Mouse (Mus musculus): ENCODE measurements at regions not wholly inside any gene's neighbourhood (a gene's known extent, or its start where the extent isn't known, plus 50 kb on each side); places are given as distances from the start of the nearest gene placed in this dataset.
A peak's percentile ranks its signal among the peaks of the same experiment; 100 is the strongest.

DNA sequence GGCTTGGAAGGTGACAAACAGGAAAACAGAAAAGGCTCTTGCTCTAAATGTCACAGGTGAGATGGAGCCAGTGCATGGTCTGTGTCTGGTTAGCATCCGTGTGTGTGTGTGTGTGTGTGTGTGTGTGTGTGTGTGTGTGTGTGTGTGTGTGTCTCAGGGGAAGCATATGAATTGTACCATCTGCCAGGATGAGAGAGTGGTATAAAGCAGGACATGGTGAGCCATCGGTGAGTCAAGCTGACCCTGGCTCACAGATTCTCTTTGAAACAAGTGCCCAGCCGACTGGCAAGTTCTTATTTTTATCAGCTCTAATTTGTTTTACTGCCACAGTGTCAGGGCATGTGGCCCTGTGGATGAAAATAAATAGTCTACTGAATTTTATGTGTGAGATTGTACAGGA is 153.6 kb upstream of the Phyhipl start:
- 69% methylated on average over 3 of the region's 3 CpGs for WGBS
- H3K27me3 ChIP-seq: no peaks in the 10 kb centered on the region
- H3K4me1 ChIP-seq: 0 out of 2 replicates have a peak, but pooled peaks cover 2% of the 10 kb centered on the region
- H3K4me3 ChIP-seq: no peak overlapping the region
- H3K9me3 ChIP-seq: no peaks in the 10 kb centered on the region
- no peak for ATAC-seq (replicated peaks)
- no peak overlapping the region for H3K27ac ChIP-seq (replicated peaks)
- no peaks in the 10 kb centered on the region for H3K36me3 ChIP-seq
- H3K4me2 ChIP-seq (replicated peaks): no peak overlapping the region
- no peak overlapping the region for H3K9ac ChIP-seq (replicated peaks)

- no peak overlapping the region for H3K9ac ChIP-seq (replicated peaks)
- no peak overlapping the region for H3K4me2 ChIP-seq (replicated peaks)
- ATAC-seq (replicated peaks): no peak
- H3K4me3 ChIP-seq: no peak overlapping the region
- 0 out of 2 replicates have a peak, but pooled peaks cover 2% of the 10 kb centered on the region for H3K4me1 ChIP-seq
- H3K9me3 ChIP-seq: no peaks in the 10 kb centered on the region
- no peak overlapping the region for H3K27ac ChIP-seq (replicated peaks)
- no peaks in the 10 kb centered on the region for H3K27me3 ChIP-seq
- WGBS: 38% methylated on average over 9 of the region's 9 CpGs
- H3K36me3 ChIP-seq: no peaks in the 10 kb centered on the region
Measured at GRCm38 (mm10) chr10:70806786-70807385, 151.1 kb upstream of the Phyhipl start.

DNA sequence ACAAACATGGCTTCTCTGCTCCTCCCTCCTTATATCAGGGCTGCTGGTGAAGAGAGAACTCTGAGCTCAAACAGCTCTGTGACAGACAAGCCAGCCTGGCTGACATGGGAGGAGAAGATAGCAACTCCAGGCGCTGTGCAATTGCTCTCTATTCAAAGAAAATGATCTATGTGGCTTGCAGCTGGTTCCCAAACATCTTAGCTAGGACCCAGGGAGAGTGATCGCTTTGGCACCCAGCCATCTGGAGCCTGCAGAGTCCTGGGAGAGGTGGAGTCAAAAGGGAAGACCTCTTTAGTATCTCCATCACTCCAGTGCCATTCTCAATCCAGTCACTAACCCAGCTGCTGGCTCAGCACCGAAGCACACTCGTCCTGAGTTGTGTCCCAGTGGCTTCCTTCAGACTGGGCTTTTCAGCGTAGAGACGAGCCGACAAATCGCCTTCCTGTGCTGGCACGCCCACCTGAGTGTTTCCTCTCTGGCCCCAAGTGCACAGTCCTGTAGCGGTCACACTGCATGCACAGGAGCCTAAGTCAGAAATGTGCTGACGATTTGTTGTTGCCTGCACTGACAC is 145.1 kb upstream of the Phyhipl start:
- H3K36me3 ChIP-seq: no peaks in the 10 kb centered on the region
- WGBS: 67% methylated on average over 11 of the region's 11 CpGs
- ATAC-seq (replicated peaks): peak; percentile 88
- no peaks in the 10 kb centered on the region for H3K27me3 ChIP-seq
- H3K9ac ChIP-seq (replicated peaks): no peak overlapping the region
- H3K4me3 ChIP-seq: no peak overlapping the region
- H3K4me1 ChIP-seq: peaks cover 8% of the 10 kb centered on the region
- no peaks in the 10 kb centered on the region for H3K9me3 ChIP-seq
- no peak overlapping the region for H3K4me2 ChIP-seq (replicated peaks)
- H3K27ac ChIP-seq (replicated peaks): peak overlapping the region; percentile 67

DNA sequence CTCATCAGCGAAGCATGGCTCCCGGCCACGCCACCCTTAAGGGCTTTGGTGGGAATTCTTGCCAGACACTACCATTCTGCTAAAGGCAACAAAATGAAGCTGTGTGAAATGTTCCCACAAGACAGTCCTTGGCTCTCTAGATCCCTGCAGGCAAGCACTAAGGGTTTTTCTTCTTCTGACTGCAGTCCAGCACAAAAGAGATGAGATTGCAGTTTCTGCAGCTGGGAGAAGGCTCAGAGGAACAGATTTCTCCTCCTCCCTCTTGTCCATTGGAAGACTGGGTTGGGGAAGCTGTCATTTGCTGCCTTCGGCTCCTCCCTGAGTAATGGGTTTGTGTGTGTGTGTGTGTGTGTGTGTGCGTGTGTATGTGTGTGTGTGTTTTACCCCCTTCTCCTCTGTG is 144.1 kb upstream of the Phyhipl start:
- H3K4me2 ChIP-seq (replicated peaks): no peak overlapping the region
- H3K9ac ChIP-seq (replicated peaks): no peak overlapping the region
- peak overlapping the region; percentile 67; the same call in 1 of the 2 replicates for H3K27ac ChIP-seq (replicated peaks)
- whole genome bisulfite sequencing: 80% methylated on average over 5 of the region's 5 CpGs
- H3K4me3 ChIP-seq: no peak overlapping the region
- H3K9me3 ChIP-seq: no peaks in the 10 kb centered on the region
- ATAC-seq (replicated peaks): no peak; the same call in 1 of the 2 replicates
- no peaks in the 10 kb centered on the region for H3K27me3 ChIP-seq
- H3K4me1 ChIP-seq: peaks cover 8% of the 10 kb centered on the region
- no peaks in the 10 kb centered on the region for H3K36me3 ChIP-seq

GRCm38 (mm10) chr10:70799191-70799742 is 143.5 kb upstream of the Phyhipl start:
- Histone ChIP-seq H3K27ac (replicated peaks) (0 out of 2 replicates have a peak overlapping the region, but pooled peaks have one; percentile 67), H3K27me3 (no peaks in the 10 kb centered on the region), H3K9me3 (no peaks in the 10 kb centered on the region), H3K36me3 (no peaks in the 10 kb centered on the region), H3K4me2 (replicated peaks) (no peak overlapping the region), H3K9ac (replicated peaks) (no peak overlapping the region), H3K4me3 (no peak overlapping the region), H3K4me1 (peaks cover 8% of the 10 kb centered on the region)
- WGBS: 89% methylated on average over 11 of the region's 11 CpGs
- ATAC-seq (replicated peaks): no peak

DNA sequence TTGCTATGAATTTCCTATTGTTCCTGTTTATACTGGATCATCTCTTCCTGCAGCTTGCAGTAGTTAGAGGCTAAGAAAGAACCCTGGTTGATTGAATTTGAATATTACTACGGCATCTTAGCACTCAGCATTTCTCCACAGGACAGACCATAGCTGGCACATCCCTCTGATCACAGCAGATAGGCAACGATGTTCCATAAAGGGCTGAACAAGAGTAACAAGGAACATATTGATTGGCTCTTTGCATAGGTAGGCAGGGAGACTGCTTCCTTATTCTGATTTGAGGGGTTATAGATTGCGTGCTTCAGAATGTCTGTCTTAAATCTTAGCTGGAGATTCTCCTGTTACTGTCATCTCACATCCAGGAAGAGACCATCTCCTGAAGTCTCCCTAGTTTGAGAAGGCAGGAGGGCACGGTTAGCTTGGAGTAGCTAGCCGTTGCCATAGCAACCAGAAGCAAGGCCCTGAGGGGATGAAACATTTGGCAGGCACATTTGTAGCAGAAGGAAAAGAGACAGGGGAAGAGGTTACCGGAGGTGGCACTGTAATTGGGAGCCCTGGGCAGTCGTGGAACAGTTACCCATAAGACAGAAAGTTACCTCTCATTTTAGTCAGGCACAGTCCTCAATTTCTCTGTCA is 133.2 kb upstream of the Phyhipl start:
- no peaks in the 10 kb centered on the region for H3K27me3 ChIP-seq
- no peaks in the 10 kb centered on the region for H3K36me3 ChIP-seq
- peaks cover 10% of the 10 kb centered on the region for H3K4me1 ChIP-seq
- WGBS: 51% methylated on average over 7 of the region's 7 CpGs
- H3K4me3 ChIP-seq: no peak overlapping the region
- H3K9ac ChIP-seq (replicated peaks): no peak overlapping the region
- H3K27ac ChIP-seq (replicated peaks): peak overlapping the region; percentile 44
- no peak overlapping the region for H3K4me2 ChIP-seq (replicated peaks)
- peak; percentile 76 for ATAC-seq (replicated peaks)
- no peaks in the 10 kb centered on the region for H3K9me3 ChIP-seq

- no peak overlapping the region for H3K9ac ChIP-seq (replicated peaks)
- ATAC-seq (replicated peaks): no peak
- no peaks in the 10 kb centered on the region for H3K36me3 ChIP-seq
- H3K9me3 ChIP-seq: no peaks in the 10 kb centered on the region
- 95% methylated on average over 3 of the region's 3 CpGs for WGBS
- H3K27ac ChIP-seq (replicated peaks): no peak overlapping the region
- no peak overlapping the region for H3K4me3 ChIP-seq
- H3K4me2 ChIP-seq (replicated peaks): no peak overlapping the region
- no peaks in the 10 kb centered on the region for H3K4me1 ChIP-seq
- H3K27me3 ChIP-seq: no peaks in the 10 kb centered on the region
Measured at GRCm38 (mm10) chr10:70781036-70781435, 125.3 kb upstream of the Phyhipl start.

- Histone ChIP-seq H3K9me3 (no peaks in the 10 kb centered on the region), H3K9ac (replicated peaks) (no peak overlapping the region), H3K4me2 (replicated peaks) (no peak overlapping the region), H3K4me1 (no peaks in the 10 kb centered on the region), H3K27ac (replicated peaks) (no peak overlapping the region), H3K36me3 (no peaks in the 10 kb centered on the region), H3K27me3 (no peaks in the 10 kb centered on the region), H3K4me3 (no peak overlapping the region)
- WGBS: 57% methylated on average over 11 of the region's 11 CpGs
- no peak for ATAC-seq (replicated peaks)
Measured at GRCm38 (mm10) chr10:70778596-70778995, 122.8 kb upstream of the Phyhipl start.

GRCm38 (mm10) chr10:70774571-70774970 is 118.8 kb upstream of the Phyhipl start:
- 72% methylated on average over 2 of the region's 2 CpGs for WGBS
- H3K4me3 ChIP-seq: no peak overlapping the region
- no peaks in the 10 kb centered on the region for H3K27me3 ChIP-seq
- no peak for ATAC-seq (replicated peaks)
- no peak overlapping the region for H3K27ac ChIP-seq (replicated peaks)
- H3K36me3 ChIP-seq: no peaks in the 10 kb centered on the region
- no peaks in the 10 kb centered on the region for H3K9me3 ChIP-seq
- no peak overlapping the region for H3K9ac ChIP-seq (replicated peaks)
- H3K4me2 ChIP-seq (replicated peaks): no peak overlapping the region
- no peaks in the 10 kb centered on the region for H3K4me1 ChIP-seq

GRCm38 (mm10) chr10:70774159-70774558 is 118.4 kb upstream of the Phyhipl start:
- Histone ChIP-seq H3K4me3 (no peak overlapping the region), H3K27me3 (no peaks in the 10 kb centered on the region), H3K4me1 (no peaks in the 10 kb centered on the region), H3K9ac (replicated peaks) (no peak overlapping the region), H3K4me2 (replicated peaks) (no peak overlapping the region), H3K27ac (replicated peaks) (no peak overlapping the region), H3K9me3 (no peaks in the 10 kb centered on the region), H3K36me3 (no peaks in the 10 kb centered on the region)
- WGBS: 62% methylated on average over 3 of the region's 4 CpGs
- ATAC-seq (replicated peaks): no peak

- Histone ChIP-seq H3K4me1 (no peaks in the 10 kb centered on the region), H3K4me3 (no peak overlapping the region), H3K9ac (replicated peaks) (no peak overlapping the region), H3K4me2 (replicated peaks) (no peak overlapping the region), H3K27me3 (no peaks in the 10 kb centered on the region), H3K27ac (replicated peaks) (no peak overlapping the region), H3K36me3 (no peaks in the 10 kb centered on the region), H3K9me3 (no peaks in the 10 kb centered on the region)
- no peak for ATAC-seq (replicated peaks)
- WGBS: 81% methylated on average over 7 of the region's 7 CpGs
Measured at GRCm38 (mm10) chr10:70767461-70767860, 111.7 kb upstream of the Phyhipl start.

DNA sequence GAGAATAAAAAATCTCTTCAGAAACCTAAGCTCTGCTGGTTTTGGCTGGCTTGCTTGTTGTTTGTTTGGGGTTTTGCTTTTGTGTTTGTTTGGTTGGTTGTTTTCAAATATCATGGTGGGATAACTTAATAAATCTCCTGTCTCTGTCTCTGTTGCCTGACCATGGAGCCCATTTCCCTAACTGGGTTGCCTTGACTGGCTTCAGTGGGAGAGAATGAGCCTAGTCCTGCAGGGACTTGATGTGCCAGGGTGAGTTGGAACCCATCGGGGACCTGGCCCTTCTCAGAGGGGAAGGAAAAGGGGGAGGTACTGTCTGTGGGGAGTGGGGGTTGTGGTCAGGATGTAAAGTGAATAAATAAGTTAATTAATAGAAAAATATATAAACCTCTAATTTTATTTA is 111.1 kb upstream of the Phyhipl start:
- Histone ChIP-seq H3K36me3 (no peaks in the 10 kb centered on the region), H3K4me3 (no peak overlapping the region), H3K27me3 (no peaks in the 10 kb centered on the region), H3K9ac (replicated peaks) (no peak overlapping the region), H3K9me3 (no peaks in the 10 kb centered on the region), H3K4me2 (replicated peaks) (no peak overlapping the region), H3K27ac (replicated peaks) (no peak overlapping the region), H3K4me1 (no peaks in the 10 kb centered on the region)
- WGBS: 86% methylated on average over 1 of the region's 1 CpGs
- no peak for ATAC-seq (replicated peaks)
